Mouse (Mus musculus) lung, adult 2 months (tissue): ENCODE data around the gene Gosr1.

Experiments used
- CTCF ChIP-seq: fragments of 200-500 bp; IDR thresholded peaks from 2 replicates; pipeline ENCODE4 v1.5.1; 2011; ENCODE audit warnings: mild to moderate bottlenecking, low read length, control low read depth; ENCODE audit not compliant: insufficient read depth
- POLR2A ChIP-seq: fragments of 200-500 bp; IDR thresholded peaks from 2 replicates; pipeline ENCODE4 v1.6.1; 2011; ENCODE audit warnings: low read depth, mild to moderate bottlenecking, control low read depth, low read length, borderline replicate concordance; ENCODE audit errors: extremely low read depth

- TF ChIP-seq CTCF = no peak
- no peak for TF ChIP-seq POLR2A
Measured at GRCm38 (mm10) chr11:76734560-76734959, 28.8 kb downstream of the Gosr1 start.
